Mouse (Mus musculus) heart, embryonic 15.5 days (tissue): ENCODE results near the gene Ttll8. TPM values are rescaled to one million over a fixed set of nuclear protein-coding genes. Genes with fewer than 3 reads are reported as not detected.

Experiments
- ATAC-seq: fragments of 200-750 bp; cut with Nextera tagmentation; replicated peaks from 2 replicates; pipeline ENCODE4 v1.8.0; 2017; ENCODE audit warnings: low read depth, moderate TSS enrichment; ENCODE audit not compliant: insufficient number of reproducible peaks, insufficient read depth, low FRiP score
- H3K27ac ChIP-seq: fragments of 300-500 bp; sonication (generic); 2 replicates; pipeline ENCODE4 v1.5.1; 2015; ENCODE audit warnings: mild to moderate bottlenecking, inconsistent platforms
- H3K27me3 ChIP-seq: fragments of 300-500 bp; sonication (generic); 2 replicates; pipeline ENCODE4 v1.6.1; 2015; ENCODE audit warnings: inconsistent platforms
- H3K36me3 ChIP-seq: fragments of 300-500 bp; sonication (generic); 2 replicates; pipeline ENCODE4 v1.6.1; 2015; ENCODE audit warnings: mild to moderate bottlenecking, inconsistent platforms
- H3K4me1 ChIP-seq: fragments of 300-500 bp; sonication (generic); replicated peaks from 2 replicates; pipeline ENCODE4 v1.6.1; 2015; ENCODE audit warnings: inconsistent platforms
- H3K4me2 ChIP-seq: fragments of 300-500 bp; sonication (generic); 2 replicates; pipeline ENCODE4 v1.6.1; 2015; ENCODE audit warnings: inconsistent platforms, mild to moderate bottlenecking, moderate library complexity
- H3K4me3 ChIP-seq: fragments of 300-500 bp; sonication (generic); 2 replicates; pipeline ENCODE4 v1.5.1; 2015; ENCODE audit warnings: mild to moderate bottlenecking, inconsistent platforms
- H3K9ac ChIP-seq: fragments of 300-500 bp; sonication (generic); 2 replicates; pipeline ENCODE4 v1.6.1; 2015; ENCODE audit warnings: mild to moderate bottlenecking, inconsistent platforms
- H3K9me3 ChIP-seq: fragments of 300-500 bp; sonication (generic); replicated peaks from 2 replicates; pipeline ENCODE4 v1.6.1; 2016; ENCODE audit warnings: inconsistent platforms
- WGBS: fragments of 180-500 bp; shearing (Covaris S2); methylation state at CpG from one replicate; pipeline ENCODE4 v1.1.7; 2015; ENCODE audit warnings: mixed read lengths; 5-methylcytosine and 5-hydroxymethylcytosine counted together
- polyA plus RNA-seq: library from polyadenylated mRNA; unstranded; fragments of >200 nt; fragmentation: Nextera tagmentation; extraction: Ambion mirVana; gene quantifications from 2 replicates; pipeline ENCODE4 v1.2.1, GENCODE M21; 2015

Gene Ttll8
- polyA plus RNA-seq, 1 experiment from 2014 or later = not detected

DNA sequence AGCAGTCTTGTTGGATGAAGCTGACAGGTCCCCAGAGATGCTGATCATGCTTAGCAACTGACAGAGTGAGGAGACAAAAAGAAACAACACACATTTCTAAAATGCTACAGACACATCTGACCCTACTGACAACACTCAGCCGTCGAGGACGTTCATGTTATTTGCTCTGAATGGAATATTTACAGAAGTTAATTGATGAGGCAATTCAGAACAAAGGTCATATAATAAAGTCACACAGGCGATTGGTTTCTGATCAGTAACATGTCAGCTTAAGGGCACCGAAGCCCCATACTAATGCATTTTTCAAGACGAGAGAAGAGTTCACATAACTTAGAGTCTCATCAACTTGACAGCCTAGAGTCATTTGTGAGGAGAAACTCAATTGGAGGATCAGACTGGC is 58.3 kb downstream of the Ttll8 start:
- H3K4me2 ChIP-seq = no peak overlapping the region
- H3K36me3 ChIP-seq = no peaks in the 10 kb centered on the region
- H3K4me3 ChIP-seq = no peak overlapping the region
- 0 out of 2 replicates have a peak, but pooled peaks cover 2% of the 10 kb centered on the region for H3K27me3 ChIP-seq
- H3K9me3 ChIP-seq = no peaks in the 10 kb centered on the region
- WGBS = 83% methylated on average over 6 of the region's 6 CpGs
- no peak overlapping the region for H3K9ac ChIP-seq
- H3K4me1 ChIP-seq = peaks cover 5% of the 10 kb centered on the region
- H3K27ac ChIP-seq = no peak overlapping the region
- ATAC-seq = no peak

DNA sequence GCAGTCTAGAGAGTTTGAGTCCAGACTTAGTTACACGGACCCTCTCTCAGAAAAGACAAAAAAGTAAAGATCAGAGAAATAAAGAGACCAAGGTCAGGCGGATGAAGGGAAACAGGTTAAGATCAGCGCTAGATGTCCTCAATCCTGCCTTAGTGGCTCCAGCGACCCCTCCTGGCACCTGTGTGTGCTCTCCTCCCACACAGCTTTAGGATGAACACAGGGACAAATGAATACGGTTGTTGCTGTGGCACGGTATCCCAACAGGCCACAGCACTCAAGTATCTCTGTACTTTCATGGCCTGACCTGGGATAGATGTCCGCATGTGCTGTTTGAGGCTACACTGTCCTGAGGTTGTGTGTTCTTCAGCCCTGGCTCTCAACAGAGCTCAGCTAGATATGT is 59.1 kb downstream of the Ttll8 start:
- Histone ChIP-seq H3K27ac (no peak overlapping the region), H3K36me3 (no peaks in the 10 kb centered on the region), H3K4me2 (no peak overlapping the region), H3K9ac (no peak overlapping the region), H3K27me3 (0 out of 2 replicates have a peak, but pooled peaks cover 2% of the 10 kb centered on the region), H3K4me3 (no peak overlapping the region), H3K9me3 (no peaks in the 10 kb centered on the region), H3K4me1 (peaks cover 11% of the 10 kb centered on the region)
- 60% methylated on average over 7 of the region's 7 CpGs for WGBS
- no peak for ATAC-seq

- H3K9ac ChIP-seq = no peak overlapping the region
- peaks cover 2% of the 10 kb centered on the region; the same call in 1 of the 2 replicates for H3K27me3 ChIP-seq
- 73% methylated on average over 5 of the region's 5 CpGs for WGBS
- H3K27ac ChIP-seq = no peak overlapping the region
- no peak overlapping the region for H3K4me3 ChIP-seq
- no peaks in the 10 kb centered on the region for H3K36me3 ChIP-seq
- ATAC-seq = no peak
- H3K4me1 ChIP-seq = peaks cover 11% of the 10 kb centered on the region
- no peak overlapping the region for H3K4me2 ChIP-seq
- no peaks in the 10 kb centered on the region for H3K9me3 ChIP-seq
Measured at GRCm38 (mm10) chr15:88892876-88893275, 61.3 kb downstream of the Ttll8 start.

DNA sequence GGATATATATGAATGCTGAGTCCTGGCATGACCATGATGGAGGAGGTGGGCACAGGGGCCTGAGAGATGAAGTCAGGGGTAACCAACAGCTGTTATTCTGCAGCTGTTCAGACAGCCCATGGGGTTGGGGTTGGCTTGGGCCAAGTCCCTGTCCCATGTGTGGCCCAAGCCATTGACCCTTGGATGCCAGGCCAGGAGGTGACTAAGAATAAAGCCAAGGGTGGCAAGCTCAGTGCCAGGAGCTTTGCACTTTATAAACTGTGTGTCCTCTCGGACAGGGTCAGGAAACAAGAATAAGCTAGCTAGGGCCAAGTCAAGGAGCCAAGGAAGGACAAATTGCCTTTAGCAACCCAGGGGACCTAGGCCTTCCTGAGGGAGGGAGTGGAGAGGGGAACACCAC is 62.0 kb downstream of the Ttll8 start:
- no peak for ATAC-seq
- Histone ChIP-seq H3K4me3 (no peak overlapping the region), H3K27ac (no peak overlapping the region), H3K27me3 (peaks cover 2% of the 10 kb centered on the region; the same call in 1 of the 2 replicates), H3K4me2 (no peak overlapping the region), H3K9ac (no peak overlapping the region), H3K36me3 (no peaks in the 10 kb centered on the region), H3K9me3 (no peaks in the 10 kb centered on the region), H3K4me1 (peaks cover 11% of the 10 kb centered on the region)
- WGBS = 79% methylated on average over 1 of the region's 1 CpGs

DNA sequence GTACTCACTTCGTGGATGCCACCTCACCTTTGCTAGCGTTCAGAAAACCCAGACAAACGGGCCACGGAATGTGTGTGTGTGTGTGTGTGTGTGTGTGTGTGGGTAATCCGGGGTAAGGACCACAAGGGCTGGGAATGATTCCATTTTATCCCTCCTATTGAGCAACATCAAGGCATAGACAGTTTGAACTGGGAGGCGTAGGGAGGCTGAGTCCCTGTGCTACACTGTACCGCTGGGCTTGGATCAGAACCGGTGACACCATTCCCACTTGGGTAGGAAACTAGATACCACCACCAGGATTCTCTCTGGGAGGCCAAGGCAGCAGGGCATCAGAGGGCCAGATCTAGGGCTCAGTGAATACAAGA is 62.6 kb downstream of the Ttll8 start:
- WGBS = 71% methylated on average over 8 of the region's 8 CpGs
- H3K4me3 ChIP-seq = peak overlapping the region; percentile 60; the same call in 1 of the 2 replicates

GRCm38 (mm10) chr15:88890751-88891675 is 63.2 kb downstream of the Ttll8 start:
- peak overlapping the region; percentile 60 for H3K4me3 ChIP-seq
- ATAC-seq = peak; percentile 87
- H3K4me2 ChIP-seq = peak overlapping the region; percentile 98
- peaks cover 2% of the 10 kb centered on the region; the same call in 1 of the 2 replicates for H3K27me3 ChIP-seq
- H3K9ac ChIP-seq = peak overlapping the region; percentile 61
- 2% methylated on average over 40 of the region's 41 CpGs for WGBS
- no peaks in the 10 kb centered on the region for H3K36me3 ChIP-seq
- peaks cover 11% of the 10 kb centered on the region for H3K4me1 ChIP-seq
- no peak overlapping the region for H3K27ac ChIP-seq
- no peaks in the 10 kb centered on the region for H3K9me3 ChIP-seq

More for the DNA sequence above, 62.6 kb downstream of the Ttll8 start:
- H3K36me3 ChIP-seq = no peaks in the 10 kb centered on the region
- ATAC-seq = no peak
- H3K4me1 ChIP-seq = peaks cover 11% of the 10 kb centered on the region
- H3K9ac ChIP-seq = no peak overlapping the region
- peak overlapping the region; percentile 98 for H3K4me2 ChIP-seq
- no peaks in the 10 kb centered on the region for H3K9me3 ChIP-seq
- H3K27me3 ChIP-seq = peaks cover 2% of the 10 kb centered on the region; the same call in 1 of the 2 replicates
- no peak overlapping the region for H3K27ac ChIP-seq

GRCm38 (mm10) chr15:88889994-88890393 is 64.2 kb downstream of the Ttll8 start:
- H3K27me3 ChIP-seq = peaks cover 2% of the 10 kb centered on the region; the same call in 1 of the 2 replicates
- peaks cover 11% of the 10 kb centered on the region for H3K4me1 ChIP-seq
- H3K36me3 ChIP-seq = no peaks in the 10 kb centered on the region
- 0 out of 2 replicates have a peak overlapping the region, but pooled peaks have one; percentile 60 for H3K4me3 ChIP-seq
- WGBS = 81% methylated on average over 3 of the region's 3 CpGs
- no peak for ATAC-seq
- H3K4me2 ChIP-seq = peak overlapping the region; percentile 98
- H3K9ac ChIP-seq = peak overlapping the region; percentile 61; the same call in 1 of the 2 replicates
- H3K27ac ChIP-seq = no peak overlapping the region
- no peaks in the 10 kb centered on the region for H3K9me3 ChIP-seq

DNA sequence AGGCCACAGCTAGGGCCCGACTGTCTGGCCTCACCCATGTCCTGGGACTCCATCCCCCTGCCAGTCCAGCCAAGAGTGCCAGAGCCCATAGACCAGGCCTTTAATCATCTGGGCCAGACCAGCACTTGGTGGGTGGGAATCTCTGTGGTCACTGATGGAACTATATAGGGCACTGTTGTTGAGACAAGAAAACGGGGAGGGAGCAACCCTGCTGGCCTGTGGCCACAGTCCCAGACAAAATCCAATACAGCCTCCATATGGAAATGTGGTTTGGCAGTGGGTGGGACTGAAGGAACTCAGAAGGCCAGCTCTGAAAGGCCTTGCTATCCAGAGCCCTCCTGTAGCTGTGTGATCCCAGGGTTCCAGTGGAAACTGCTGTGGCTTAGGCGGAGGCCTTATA is 65.2 kb downstream of the Ttll8 start:
- ATAC-seq = no peak
- Histone ChIP-seq H3K4me1 (peaks cover 11% of the 10 kb centered on the region), H3K27me3 (peaks cover 2% of the 10 kb centered on the region; the same call in 1 of the 2 replicates), H3K36me3 (no peaks in the 10 kb centered on the region), H3K27ac (no peak overlapping the region), H3K4me2 (no peak overlapping the region), H3K9me3 (no peaks in the 10 kb centered on the region), H3K4me3 (no peak overlapping the region), H3K9ac (no peak overlapping the region)
- 80% methylated on average over 3 of the region's 3 CpGs for WGBS

DNA sequence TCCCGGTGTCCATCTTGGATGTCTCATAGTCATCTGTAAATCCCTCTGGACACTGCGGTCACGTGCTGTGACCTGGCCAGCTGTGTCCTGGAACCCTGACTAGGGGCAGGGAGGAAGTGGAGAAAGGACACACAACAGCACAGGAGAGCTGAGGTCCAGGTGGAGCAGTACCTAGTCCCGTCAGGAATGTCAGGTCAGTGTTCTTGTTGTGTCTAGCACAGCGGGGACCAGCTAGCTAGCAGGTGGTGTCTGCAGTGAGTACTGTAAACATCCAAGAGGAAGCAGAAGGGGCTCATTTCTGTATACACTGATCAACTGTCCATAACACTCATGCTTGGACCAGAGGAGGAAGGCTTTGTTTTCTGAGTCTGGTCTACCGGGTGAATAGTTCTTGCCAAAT is 68.8 kb downstream of the Ttll8 start:
- H3K9me3 ChIP-seq = no peaks in the 10 kb centered on the region
- 80% methylated on average over 6 of the region's 6 CpGs for WGBS

DNA sequence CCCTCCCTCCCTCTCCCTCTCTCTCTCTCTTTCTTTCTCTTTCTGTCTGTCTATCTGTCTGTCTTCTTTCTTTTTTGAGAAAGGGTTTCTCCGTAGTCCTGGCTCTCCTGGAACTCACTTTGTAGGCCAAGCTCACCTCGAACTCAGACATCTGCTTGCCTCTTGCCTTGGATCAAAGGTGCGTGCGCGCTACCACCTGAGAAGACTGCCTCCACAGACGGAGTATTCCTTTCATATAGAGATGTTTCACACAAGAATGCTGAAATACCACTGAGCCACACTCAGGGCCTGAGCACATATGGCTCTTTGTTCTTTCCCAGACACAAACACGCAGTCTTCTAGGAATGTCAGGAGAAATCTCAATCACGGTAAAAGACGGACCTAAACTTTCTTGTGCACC is 70.9 kb downstream of the Ttll8 start:
- Histone ChIP-seq H3K36me3 (no peaks in the 10 kb centered on the region), H3K27me3 (0 out of 2 replicates have a peak, but pooled peaks cover 4% of the 10 kb centered on the region), H3K9me3 (no peaks in the 10 kb centered on the region), H3K4me1 (no peaks in the 10 kb centered on the region), H3K4me2 (no peak overlapping the region), H3K9ac (no peak overlapping the region), H3K27ac (no peak overlapping the region), H3K4me3 (no peak overlapping the region)
- ATAC-seq = no peak
- WGBS = 81% methylated on average over 9 of the region's 9 CpGs

More for the DNA sequence above, 68.8 kb downstream of the Ttll8 start:
- no peak for ATAC-seq
- H3K36me3 ChIP-seq = no peaks in the 10 kb centered on the region
- H3K4me2 ChIP-seq = no peak overlapping the region
- H3K4me1 ChIP-seq = peaks cover under 1% of the 10 kb centered on the region; the same call in 1 of the 2 replicates
- peaks cover 4% of the 10 kb centered on the region; the same call in 1 of the 2 replicates for H3K27me3 ChIP-seq
- H3K4me3 ChIP-seq = no peak overlapping the region
- H3K27ac ChIP-seq = no peak overlapping the region
- H3K9ac ChIP-seq = no peak overlapping the region

GRCm38 (mm10) chr15:88882851-88883250 is 71.4 kb downstream of the Ttll8 start:
- no peak for ATAC-seq
- 72% methylated on average over 4 of the region's 4 CpGs for WGBS
- no peak overlapping the region for H3K9ac ChIP-seq
- H3K4me3 ChIP-seq = no peak overlapping the region
- H3K4me1 ChIP-seq = no peaks in the 10 kb centered on the region
- no peaks in the 10 kb centered on the region for H3K9me3 ChIP-seq
- no peak overlapping the region for H3K27ac ChIP-seq
- no peaks in the 10 kb centered on the region for H3K36me3 ChIP-seq
- 0 out of 2 replicates have a peak, but pooled peaks cover 4% of the 10 kb centered on the region for H3K27me3 ChIP-seq
- H3K4me2 ChIP-seq = no peak overlapping the region
